Mouse (Mus musculus) naive thymus-derived CD4-positive, alpha-beta T cell, adult 2 months (primary cell): Measurements from ENCODE around the gene Nwd2.

Source experiments
- DNase-seq: peaks from one replicate; pipeline ENCODE4 v3.0.0-alpha.2; 2011; ENCODE audit warnings: low read depth

Nwd2 gene

GRCm38 (mm10) chr5:63649070-63649532 lies at the start of gene Nwd2:
Gene Nwd2 (plus strand): TSS chr5:63649102.
- no peak for DNase-seq

GRCm38 (mm10) chr5:63607447-63607846 lies 41.5 kb upstream of the Nwd2 start:
- no peak for DNase-seq

GRCm38 (mm10) chr5:63616792-63617668 lies 31.9 kb upstream of the Nwd2 start:
- no peak for DNase-seq

- DNase-seq: no peak
These were observed 24.8 kb upstream of the Nwd2 start for GRCm38 (mm10) chr5:63624123-63624522.

- no peak for DNase-seq
These were observed 20.9 kb upstream of the Nwd2 start for GRCm38 (mm10) chr5:63627832-63628530.

- DNase-seq: no peak
These were observed 20.4 kb upstream of the Nwd2 start for GRCm38 (mm10) chr5:63628531-63628871.

- DNase-seq: no peak
These were observed 14.3 kb upstream of the Nwd2 start for GRCm38 (mm10) chr5:63634636-63635035.

- DNase-seq: no peak
These were observed 715 bp upstream of the Nwd2 start for GRCm38 (mm10) chr5:63648187-63648586.

- DNase-seq: no peak
These were observed 897 bp downstream of the Nwd2 start for GRCm38 (mm10) chr5:63649533-63650464.

GRCm38 (mm10) chr5:63651813-63652212 lies 2.9 kb downstream of the Nwd2 start:
- DNase-seq: no peak

- DNase-seq: no peak
These were observed 3.8 kb downstream of the Nwd2 start for GRCm38 (mm10) chr5:63652705-63653104.

GRCm38 (mm10) chr5:63666884-63667283 lies 18.0 kb downstream of the Nwd2 start:
- no peak for DNase-seq

GRCm38 (mm10) chr5:63675934-63676333 lies 27.0 kb downstream of the Nwd2 start:
- DNase-seq: no peak

- no peak for DNase-seq
These were observed 40.2 kb downstream of the Nwd2 start for GRCm38 (mm10) chr5:63689084-63689483.

GRCm38 (mm10) chr5:63696784-63697183 lies 47.9 kb downstream of the Nwd2 start:
- DNase-seq: no peak

GRCm38 (mm10) chr5:63697196-63697595 lies 48.3 kb downstream of the Nwd2 start:
- no peak for DNase-seq

- no peak for DNase-seq
These were observed 80.1 kb downstream of the Nwd2 start for GRCm38 (mm10) chr5:63728955-63729354.

GRCm38 (mm10) chr5:63735521-63735920 lies 86.6 kb downstream of the Nwd2 start:
- no peak for DNase-seq

GRCm38 (mm10) chr5:63743426-63743825 lies 94.5 kb downstream of the Nwd2 start:
- DNase-seq: no peak

- DNase-seq: no peak
These were observed 99.4 kb downstream of the Nwd2 start for GRCm38 (mm10) chr5:63748299-63748698.

GRCm38 (mm10) chr5:63748759-63749158 lies 99.9 kb downstream of the Nwd2 start:
- DNase-seq: no peak

GRCm38 (mm10) chr5:63755092-63755761 lies 106.3 kb downstream of the Nwd2 start:
- peak; percentile 15 for DNase-seq
